Mouse (Mus musculus) brain, embryonic 14.5 days (tissue): ENCODE measurements around the gene Glp2r.

ENCODE experiments used
- CTCF ChIP-seq: fragments of 200-500 bp; IDR thresholded peaks from 2 replicates; pipeline ENCODE4 v1.5.1; 2012; ENCODE audit warnings: inconsistent platforms, mild to moderate bottlenecking, moderate library complexity, borderline replicate concordance; ENCODE audit not compliant: insufficient read depth, insufficient read length; ENCODE audit errors: extremely low read depth
- POLR2A ChIP-seq: fragments of 200-500 bp; IDR thresholded peaks from 2 replicates; pipeline ENCODE4 v1.6.1; 2012; ENCODE audit warnings: mild to moderate bottlenecking, inconsistent platforms, borderline replicate concordance; ENCODE audit not compliant: poor library complexity, insufficient read depth, insufficient read length, severe bottlenecking; ENCODE audit errors: extremely low read depth

DNA sequence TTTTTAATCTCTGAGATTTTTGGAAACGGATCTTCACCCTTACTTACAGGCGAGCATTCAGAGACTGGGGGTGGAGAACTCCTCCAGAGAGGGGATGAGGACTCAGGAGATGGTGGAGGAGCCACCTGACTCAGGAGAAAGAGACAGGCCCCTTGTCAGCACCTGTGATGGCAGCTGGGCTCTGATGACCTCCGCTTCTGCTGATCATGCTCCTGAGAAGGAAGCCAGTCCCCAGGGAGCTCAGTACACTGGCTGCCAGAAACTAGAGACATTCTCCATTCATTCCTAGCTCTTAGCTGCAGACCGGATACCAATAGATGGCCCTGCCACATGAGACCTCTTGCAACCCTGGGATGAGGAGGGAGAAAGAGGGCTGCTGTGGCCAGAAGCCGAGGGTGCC lies 128.1 kb downstream of the Glp2r start:
- TF ChIP-seq POLR2A (no peak), CTCF (no peak)
